Mouse (Mus musculus) thymus, adult 2 months (tissue): ENCODE measurements around the gene Gart.

ENCODE experiments used
- CTCF ChIP-seq: fragments of 200-500 bp; IDR thresholded peaks from 2 replicates; pipeline ENCODE4 v1.5.1; 2012; ENCODE audit warnings: mild to moderate bottlenecking, control low read depth, low read length, moderate library complexity, borderline replicate concordance; ENCODE audit not compliant: control insufficient read depth, poor library complexity, insufficient read depth; ENCODE audit errors: extremely low read depth
- POLR2A ChIP-seq: fragments of 200-500 bp; IDR thresholded peaks from 2 replicates; pipeline ENCODE4 v1.6.1; 2012; ENCODE audit warnings: mild to moderate bottlenecking, low read length, control low read depth, moderate library complexity; ENCODE audit not compliant: control insufficient read depth, poor library complexity, insufficient read depth; ENCODE audit errors: extremely low read depth

DNA sequence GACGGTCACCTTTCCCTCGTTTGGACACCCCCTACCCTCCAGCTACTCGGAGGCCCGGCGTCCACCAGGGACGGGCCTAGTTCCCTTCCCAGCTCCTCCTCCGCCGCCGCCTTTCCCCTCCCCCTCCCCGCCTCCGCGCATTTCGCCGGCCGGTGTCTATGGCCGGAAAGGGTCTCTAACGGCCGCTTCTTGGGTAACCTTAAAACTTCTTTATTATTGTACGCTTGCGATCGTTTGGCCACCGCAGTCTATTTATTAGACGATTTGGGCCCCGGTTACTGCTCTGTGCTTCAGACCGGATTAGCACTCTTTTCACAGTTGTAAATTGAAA is 1.4 kb upstream of the Gart start:
- no peak for TF ChIP-seq CTCF
- no peak for TF ChIP-seq POLR2A
